Comparison of ENCODE assay signal across 9 mouse cellular contexts in genomic region chr4:129286001-129286682, GRCm38 (mm10). TPM values are rescaled to one million over a fixed set of nuclear protein-coding genes. Genes with fewer than 3 reads are reported as not detected.
A peak's percentile ranks its signal among the peaks of the same experiment; 100 is the strongest.
DNase-seq lines count a peak whose midpoint lies in the region; ATAC-seq lines count a peak whose summit lies in the region.
"Had no signal": no experiment of that assay in that cellular context is flagged by ENCODE, and none has a peak within 500 bp of the region (broad histone marks: within the 10 kb centered on the region; RNA-seq: fewer than 3 reads in every experiment).

No protein-coding gene starts in this region.

- H3K4me3 ChIP-seq in embryonic facial prominence, embryonic 12.5 days = peak overlapping the region; percentile 52; the same call in 1 of the 2 replicates
- H3K4me3 ChIP-seq in midbrain, embryonic 11.5 days (ENCODE audit: low read depth, low read length) = no peak overlapping the region

- no peak overlapping the region for H3K9ac ChIP-seq in embryonic facial prominence, embryonic 12.5 days
- H3K9ac ChIP-seq in midbrain, embryonic 11.5 days (ENCODE audit: low read length) = no peak overlapping the region

- no peaks in the 10 kb centered on the region for H3K36me3 ChIP-seq in embryonic facial prominence, embryonic 12.5 days
- H3K36me3 ChIP-seq in midbrain, embryonic 11.5 days (ENCODE audit: control insufficient read depth, insufficient read depth, low read length) = no peaks in the 10 kb centered on the region

- peak; percentile 21 for DNase-seq in adrenal gland, adult 2 months
- DNase-seq in adrenal gland, adult 18-20 months (ENCODE audit: low spot score in 2 of 2) = no peak
- DNase-seq in heart, postnatal 25 days (ENCODE audit: low spot score) = peak; percentile 41
- peak; percentile 83 for DNase-seq in midbrain, embryonic 11.5 days (ENCODE audit: low spot score, missing footprints)
- DNase-seq in thymus, postnatal 10 days (ENCODE audit: low spot score in 2 of 2) = no peak
- DNase-seq in frontal cortex, adult 2 months (ENCODE audit: extremely low spot score in 1 of 2, low spot score in 1 of 2) = no peak

- ATAC-seq in embryonic facial prominence, embryonic 12.5 days (ENCODE audit: insufficient number of reproducible peaks, insufficient read depth, low FRiP score, low TSS enrichment) = peak; percentile 54
- 0 out of 2 replicates have a peak, but pooled peaks have one; percentile 5 for ATAC-seq in midbrain, embryonic 11.5 days (ENCODE audit: low FRiP score)
- ATAC-seq in frontal cortex, adult (ENCODE audit: low TSS enrichment) = no peak

- WGBS in embryonic facial prominence, embryonic 12.5 days = 62% methylated on average over 5 of the region's 5 CpGs
- whole genome bisulfite sequencing in midbrain, embryonic 11.5 days = 69% methylated on average over 5 of the region's 5 CpGs

- intact Hi-C loops in heart, postnatal 25 days (cut with DNase I) = no loop called here

- H3K27ac ChIP-seq in embryonic facial prominence, embryonic 12.5 days = 0 out of 2 replicates have a peak overlapping the region, but pooled peaks have one; percentile 24
- no peak overlapping the region for H3K27ac ChIP-seq in midbrain, embryonic 11.5 days (ENCODE audit: low read depth, low read length)
- H3K27ac ChIP-seq: macrophage had no signal

- peaks cover 30% of the 10 kb centered on the region for H3K27me3 ChIP-seq in embryonic facial prominence, embryonic 12.5 days
- H3K27me3 ChIP-seq in midbrain, embryonic 11.5 days (ENCODE audit: control insufficient read depth, insufficient read depth, low read length) = peaks cover 18% of the 10 kb centered on the region

- no peaks in the 10 kb centered on the region for H3K9me3 ChIP-seq in embryonic facial prominence, embryonic 12.5 days
- no peaks in the 10 kb centered on the region for H3K9me3 ChIP-seq in midbrain, embryonic 11.5 days (ENCODE audit: control insufficient read depth, low read length)

- H3K4me2 ChIP-seq in embryonic facial prominence, embryonic 12.5 days (replicated peaks) = peak overlapping the region; percentile 98
- H3K4me2 ChIP-seq in midbrain, embryonic 11.5 days = no peak overlapping the region

- peaks cover 15% of the 10 kb centered on the region for H3K4me1 ChIP-seq in embryonic facial prominence, embryonic 12.5 days
- peaks cover 11% of the 10 kb centered on the region for H3K4me1 ChIP-seq in midbrain, embryonic 11.5 days (ENCODE audit: control insufficient read depth, insufficient read depth, low read length)

RNA-seq across cellular contexts. Expression of gene Sync, which starts 1.3 kb away (rescaled TPM):
- under 1 TPM; 0.66 to 0.97 TPM for total RNA-seq in adrenal gland, adult 2 months (2021)
- 0.11 and 0.32 TPM in 2 replicates for polyA plus RNA-seq in adrenal gland, adult 2 months (2012; rRNA removed)
- 1 to 10 TPM in 1 of 2 experiments, under 1 TPM in 1; 0.76 to 1.5 TPM for total RNA-seq in adrenal gland, adult 18-20 months (2021)
- 1.1 and 1.2 TPM in 2 replicates for polyA plus RNA-seq in embryonic facial prominence, embryonic 12.5 days (2016; fragmentation: Nextera tagmentation; extraction: Ambion mirVana)
- total RNA-seq in heart, postnatal 25 days (2021) = 10 to 100 TPM; 15.5 to 16.3 TPM
- polyA plus RNA-seq in midbrain, embryonic 11.5 days (2014; fragmentation: Nextera tagmentation; extraction: Ambion mirVana) = 0.51 and 0.53 TPM in 2 replicates
- polyA plus RNA-seq in frontal cortex, adult 2 months (2012; rRNA removed) = 1.3 TPM in 2 replicates

RNA-seq across cellular contexts. Expression of gene C77080, which starts 24.9 kb away (rescaled TPM):
- 10 to 100 TPM; 15.5 to 30.5 TPM for total RNA-seq in adrenal gland, adult 2 months (2021)
- 20.4 and 21.3 TPM in 2 replicates for polyA plus RNA-seq in adrenal gland, adult 2 months (2012; rRNA removed)
- total RNA-seq in adrenal gland, adult 18-20 months (2021) = 10 to 100 TPM; 18.1 to 22.1 TPM
- polyA plus RNA-seq in embryonic facial prominence, embryonic 12.5 days (2016; fragmentation: Nextera tagmentation; extraction: Ambion mirVana) = 5.2 and 5.6 TPM in 2 replicates
- total RNA-seq in heart, postnatal 25 days (2021) = 1 to 10 TPM; 3.3 to 6.1 TPM
- polyA plus RNA-seq in midbrain, embryonic 11.5 days (2014; fragmentation: Nextera tagmentation; extraction: Ambion mirVana) = 3.3 and 3.7 TPM in 2 replicates
- 7.5 and 9.2 TPM in 2 replicates for polyA plus RNA-seq in frontal cortex, adult 2 months (2012; rRNA removed)

RNA-seq across cellular contexts. Expression of gene Rbbp4, which starts 49.0 kb away (rescaled TPM):
- 100 to 1,000 TPM; 116 to 144 TPM for total RNA-seq in adrenal gland, adult 2 months (2021)
- 9.7 and 10.4 TPM in 2 replicates for polyA plus RNA-seq in adrenal gland, adult 2 months (2012; rRNA removed)
- 100 to 1,000 TPM; 128 to 132 TPM for total RNA-seq in adrenal gland, adult 18-20 months (2021)
- polyA plus RNA-seq in embryonic facial prominence, embryonic 12.5 days (2016; fragmentation: Nextera tagmentation; extraction: Ambion mirVana) = 487 and 522 TPM in 2 replicates
- total RNA-seq in heart, postnatal 25 days (2021) = 10 to 100 TPM; 77.5 to 84.0 TPM
- 561 and 604 TPM in 2 replicates for polyA plus RNA-seq in midbrain, embryonic 11.5 days (2014; fragmentation: Nextera tagmentation; extraction: Ambion mirVana)
- polyA plus RNA-seq in frontal cortex, adult 2 months (2012; rRNA removed) = 59.1 and 61.4 TPM in 2 replicates

RNA-seq across cellular contexts. Expression of gene Zbtb8os, which starts 49.4 kb away (rescaled TPM):
- total RNA-seq in adrenal gland, adult 2 months (2021) = 10 to 100 TPM; 42.7 to 48.4 TPM
- 4.1 and 5.3 TPM in 2 replicates for polyA plus RNA-seq in adrenal gland, adult 2 months (2012; rRNA removed)
- 10 to 100 TPM; 49.4 to 52.4 TPM for total RNA-seq in adrenal gland, adult 18-20 months (2021)
- 38.9 and 43.7 TPM in 2 replicates for polyA plus RNA-seq in embryonic facial prominence, embryonic 12.5 days (2016; fragmentation: Nextera tagmentation; extraction: Ambion mirVana)
- 10 to 100 TPM; 18.6 to 22.7 TPM for total RNA-seq in heart, postnatal 25 days (2021)
- polyA plus RNA-seq in midbrain, embryonic 11.5 days (2014; fragmentation: Nextera tagmentation; extraction: Ambion mirVana) = 42.7 and 45.0 TPM in 2 replicates
- 31.1 and 32.0 TPM in 2 replicates for polyA plus RNA-seq in frontal cortex, adult 2 months (2012; rRNA removed)

Comparison
In these comparisons a context has a peak if more than half of its experiments do, and no peak if none do; other contexts are left out.
1. DNase-seq: peak in adrenal gland, adult 2 months (single experiment), heart, postnatal 25 days (single experiment) and midbrain, embryonic 11.5 days (single experiment); none in adrenal gland, adult 18-20 months (0 of 2), thymus, postnatal 10 days (0 of 2) and frontal cortex, adult 2 months (0 of 2).